Mouse (Mus musculus) neural tube, embryonic 14.5 days (tissue): ENCODE measurements at regions not wholly inside any gene's neighbourhood (a gene's known extent, or its start where the extent isn't known, plus 50 kb on each side); places are given as distances from the start of the nearest gene placed in this dataset.
A peak's percentile ranks its signal among the peaks of the same experiment; 100 is the strongest.

Experiments used
- ATAC-seq: fragments of 200-750 bp; cut with Nextera tagmentation; 2 replicates; pipeline ENCODE4 v1.8.0; 2017; ENCODE audit warnings: low read depth, mild to moderate bottlenecking, moderate TSS enrichment, moderate library complexity
- H3K27ac ChIP-seq: fragments of 300-500 bp; sonication (generic); 2 replicates; pipeline ENCODE4 v1.5.1; 2014; ENCODE audit warnings: low read depth, mild to moderate bottlenecking, control low read depth, low read length, moderate library complexity, mixed read lengths
- H3K27me3 ChIP-seq: fragments of 300-500 bp; sonication (generic); 2 replicates; pipeline ENCODE4 v1.6.1; 2014; ENCODE audit warnings: low read length; ENCODE audit not compliant: control insufficient read depth, insufficient read depth
- H3K36me3 ChIP-seq: fragments of 300-500 bp; sonication (generic); 2 replicates; pipeline ENCODE4 v1.6.1; 2014; ENCODE audit warnings: low read length, mixed read lengths; ENCODE audit not compliant: control insufficient read depth, insufficient read depth
- H3K4me1 ChIP-seq: fragments of 300-500 bp; sonication (generic); 2 replicates; pipeline ENCODE4 v1.6.1; 2014; ENCODE audit warnings: low read length; ENCODE audit not compliant: control insufficient read depth, insufficient read depth
- H3K4me2 ChIP-seq: fragments of 300-500 bp; sonication (generic); 2 replicates; pipeline ENCODE4 v1.6.1; 2014; ENCODE audit warnings: mild to moderate bottlenecking, low read depth, low read length, control low read depth
- H3K4me3 ChIP-seq: fragments of 300-500 bp; sonication (generic); 2 replicates; pipeline ENCODE4 v1.5.1; 2014; ENCODE audit warnings: low read depth, low read length, control low read depth, mixed read lengths
- H3K9ac ChIP-seq: fragments of 300-500 bp; sonication (generic); replicated peaks from 2 replicates; pipeline ENCODE4 v1.6.1; 2014; ENCODE audit warnings: low read depth, mild to moderate bottlenecking, control low read depth, low read length, mixed read lengths
- H3K9me3 ChIP-seq: fragments of 300-500 bp; sonication (generic); 2 replicates; pipeline ENCODE4 v1.6.1; 2016; ENCODE audit warnings: low read length; ENCODE audit not compliant: control insufficient read depth
- WGBS: fragments of 180-500 bp; shearing (Covaris S2); extraction: QIAGEN DNeasy Blood & Tissue Kit; methylation state at CpG from one replicate; pipeline ENCODE4 v1.1.7; 2014; 5-methylcytosine and 5-hydroxymethylcytosine counted together

DNA sequence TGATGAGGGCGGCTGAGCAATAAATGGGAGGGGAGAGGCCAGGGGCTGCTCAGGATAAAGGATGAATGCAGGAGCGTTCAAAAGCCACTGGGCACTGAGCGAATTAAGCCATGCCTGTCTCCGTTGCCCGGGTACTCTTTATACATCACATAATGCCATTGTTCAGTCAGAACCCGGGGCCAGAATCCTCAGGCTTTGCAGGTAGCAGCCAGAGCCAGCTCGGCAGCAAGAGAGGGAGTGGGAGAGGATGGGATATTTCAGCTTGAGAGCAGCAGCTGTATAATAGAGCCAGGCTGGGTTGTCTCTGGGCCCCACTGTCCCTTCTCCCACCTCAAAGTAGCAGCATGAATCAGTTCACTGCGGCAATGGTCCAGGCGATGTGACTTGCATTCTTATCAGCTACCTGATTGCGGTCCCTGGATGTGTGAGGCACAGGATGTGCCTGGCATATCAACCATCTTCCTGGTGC lies 130.5 kb downstream of the Rps24 start:
- WGBS: 13% methylated on average over 10 of the region's 10 CpGs
- peak overlapping the region; percentile 81 for H3K27ac ChIP-seq
- H3K4me1 ChIP-seq: peaks cover 35% of the 10 kb centered on the region
- no peak overlapping the region for H3K4me3 ChIP-seq
- no peaks in the 10 kb centered on the region for H3K27me3 ChIP-seq
- peak overlapping the region; percentile 30; the same call in 1 of the 2 replicates for H3K9ac ChIP-seq
- peak; percentile 88 for ATAC-seq
- H3K9me3 ChIP-seq: no peaks in the 10 kb centered on the region
- H3K36me3 ChIP-seq: no peaks in the 10 kb centered on the region
- peak overlapping the region; percentile 8; the same call in 1 of the 2 replicates for H3K4me2 ChIP-seq

DNA sequence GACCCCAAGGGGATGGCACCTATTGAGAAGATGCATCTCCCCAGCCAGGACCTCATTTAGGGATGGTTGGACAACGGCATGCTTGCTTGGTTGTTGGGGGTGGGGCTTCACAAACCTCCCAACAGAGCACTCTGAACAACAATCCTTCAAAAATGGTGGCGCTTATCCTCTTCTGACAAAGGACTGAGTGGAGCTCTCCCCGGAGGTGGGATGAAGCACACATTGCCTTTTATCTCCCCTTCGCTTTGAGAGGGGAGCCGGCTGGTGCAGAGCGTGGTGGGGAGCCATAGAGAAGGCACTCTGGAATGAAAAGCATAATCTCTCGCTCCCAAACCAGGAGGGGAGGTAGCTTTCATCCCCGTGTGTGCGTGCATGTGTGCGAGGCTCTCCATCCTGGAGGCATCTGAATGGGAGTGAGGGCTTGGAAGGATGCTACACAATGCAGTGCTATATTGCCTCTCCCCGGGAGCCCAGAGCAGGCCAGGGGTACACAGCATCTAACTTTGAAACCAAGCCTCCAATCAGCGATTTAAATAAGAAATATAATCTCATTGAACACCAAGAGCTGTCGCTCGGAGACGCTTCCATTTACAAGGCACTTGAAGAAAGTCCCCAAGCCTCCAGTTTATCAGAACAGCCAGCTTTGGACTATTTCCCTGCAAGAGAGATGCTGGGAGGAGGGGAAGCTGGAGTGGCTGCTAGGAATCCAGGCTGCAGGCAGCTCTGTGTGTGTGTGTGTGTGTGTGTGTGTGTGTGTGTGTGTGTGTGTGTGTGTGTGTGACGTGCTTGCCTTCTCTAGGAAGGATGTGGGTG lies 131.5 kb downstream of the Rps24 start:
- H3K9ac ChIP-seq: no peak overlapping the region
- peaks cover 35% of the 10 kb centered on the region for H3K4me1 ChIP-seq
- no peak overlapping the region for H3K4me3 ChIP-seq
- no peaks in the 10 kb centered on the region for H3K27me3 ChIP-seq
- H3K36me3 ChIP-seq: no peaks in the 10 kb centered on the region
- no peaks in the 10 kb centered on the region for H3K9me3 ChIP-seq
- no peak overlapping the region for H3K4me2 ChIP-seq
- ATAC-seq: peak; percentile 48
- WGBS: 19% methylated on average over 16 of the region's 16 CpGs
- H3K27ac ChIP-seq: peak overlapping the region; percentile 81

DNA sequence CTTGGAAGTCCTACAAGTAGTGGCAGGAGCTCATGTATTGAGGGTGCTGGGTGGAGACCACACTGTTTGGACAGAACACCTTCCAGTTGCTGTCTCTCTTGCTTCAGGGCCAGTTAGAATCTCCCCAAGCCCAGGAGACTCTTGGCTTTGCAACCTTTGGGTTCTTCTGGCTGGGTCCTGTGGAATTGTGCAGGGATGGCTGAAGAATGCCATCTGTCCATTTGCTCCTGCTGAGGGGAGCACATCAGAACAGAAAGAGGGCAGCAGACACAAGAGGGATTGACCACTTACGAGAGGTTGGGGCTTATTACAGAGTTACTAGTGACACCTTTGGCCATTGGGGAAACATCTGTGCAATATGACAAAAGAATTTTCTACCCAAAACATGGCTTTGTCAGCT lies 145.1 kb downstream of the Rps24 start:
- Histone ChIP-seq H3K9me3 (no peaks in the 10 kb centered on the region), H3K27ac (no peak overlapping the region), H3K27me3 (no peaks in the 10 kb centered on the region), H3K4me2 (no peak overlapping the region), H3K36me3 (no peaks in the 10 kb centered on the region), H3K4me1 (no peaks in the 10 kb centered on the region), H3K4me3 (no peak overlapping the region), H3K9ac (no peak overlapping the region)
- ATAC-seq: no peak
- 88% methylated on average over 1 of the region's 1 CpGs for WGBS

DNA sequence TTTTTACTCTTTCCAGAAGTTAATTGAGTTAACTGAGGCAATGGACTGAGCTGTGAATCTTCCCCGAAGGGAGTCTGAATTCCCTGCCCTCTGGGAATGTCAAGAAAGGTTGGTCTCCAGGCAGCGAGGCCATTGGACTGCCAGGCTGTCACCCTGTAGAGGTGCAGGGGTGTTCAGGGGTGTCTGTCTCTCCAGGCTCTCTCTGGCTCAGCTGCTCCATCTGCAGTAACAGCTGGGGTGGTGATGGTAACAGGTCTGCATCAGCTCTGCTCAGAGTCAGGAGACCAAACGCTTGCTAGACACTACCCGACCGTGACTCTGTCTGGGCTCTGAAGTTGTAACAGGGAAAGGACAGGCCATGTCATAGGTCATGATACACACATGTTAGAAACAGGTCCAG lies 154.9 kb downstream of the Rps24 start:
- Histone ChIP-seq H3K9ac (no peak overlapping the region), H3K4me3 (no peak overlapping the region), H3K4me2 (no peak overlapping the region), H3K9me3 (no peaks in the 10 kb centered on the region), H3K27me3 (no peaks in the 10 kb centered on the region), H3K36me3 (no peaks in the 10 kb centered on the region), H3K4me1 (no peaks in the 10 kb centered on the region), H3K27ac (no peak overlapping the region)
- 42% methylated on average over 5 of the region's 5 CpGs for WGBS
- ATAC-seq: 0 out of 2 replicates have a peak, but pooled peaks have one; percentile 17

DNA sequence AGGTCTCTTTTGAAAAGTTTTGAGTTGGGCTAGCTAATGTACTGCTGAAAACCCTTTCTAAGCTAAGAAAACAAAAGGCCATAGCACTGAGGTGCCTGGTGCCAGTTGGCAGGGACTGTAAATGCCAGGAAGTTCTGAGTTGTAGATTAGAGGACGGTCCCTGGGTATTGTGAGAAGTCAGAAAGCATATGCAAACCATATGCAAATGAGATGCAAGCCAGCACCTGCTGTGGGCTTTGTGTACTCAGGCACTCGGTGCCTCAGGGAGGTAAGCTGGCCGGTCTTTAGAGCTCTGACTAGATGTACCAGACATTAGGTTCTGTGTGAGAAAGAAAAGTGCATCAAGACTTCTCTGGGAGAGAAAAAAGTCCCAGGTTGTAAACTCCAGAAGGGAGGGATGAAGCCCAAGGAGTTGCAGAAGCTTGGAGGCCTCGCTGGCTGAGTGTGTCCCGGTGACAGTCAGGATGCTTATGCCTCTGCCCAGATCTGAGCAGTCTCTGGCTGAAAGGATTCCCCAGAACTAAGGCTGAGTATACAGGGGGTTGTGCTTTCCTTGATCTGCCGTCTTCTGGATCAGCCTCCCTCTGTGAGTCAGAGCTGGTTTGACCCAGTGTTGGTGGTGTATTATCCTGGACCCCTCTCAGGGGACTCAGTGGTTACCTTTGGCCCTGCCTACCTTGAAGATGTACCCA lies 157.3 kb downstream of the Rps24 start:
- Histone ChIP-seq H3K4me3 (no peak overlapping the region), H3K27me3 (no peaks in the 10 kb centered on the region), H3K4me1 (no peaks in the 10 kb centered on the region), H3K9ac (no peak overlapping the region), H3K27ac (peak overlapping the region; percentile 49; the same call in 1 of the 2 replicates), H3K4me2 (no peak overlapping the region), H3K36me3 (no peaks in the 10 kb centered on the region), H3K9me3 (no peaks in the 10 kb centered on the region)
- WGBS: 15% methylated on average over 6 of the region's 6 CpGs
- peak; percentile 73; the same call in 1 of the 2 replicates for ATAC-seq

DNA sequence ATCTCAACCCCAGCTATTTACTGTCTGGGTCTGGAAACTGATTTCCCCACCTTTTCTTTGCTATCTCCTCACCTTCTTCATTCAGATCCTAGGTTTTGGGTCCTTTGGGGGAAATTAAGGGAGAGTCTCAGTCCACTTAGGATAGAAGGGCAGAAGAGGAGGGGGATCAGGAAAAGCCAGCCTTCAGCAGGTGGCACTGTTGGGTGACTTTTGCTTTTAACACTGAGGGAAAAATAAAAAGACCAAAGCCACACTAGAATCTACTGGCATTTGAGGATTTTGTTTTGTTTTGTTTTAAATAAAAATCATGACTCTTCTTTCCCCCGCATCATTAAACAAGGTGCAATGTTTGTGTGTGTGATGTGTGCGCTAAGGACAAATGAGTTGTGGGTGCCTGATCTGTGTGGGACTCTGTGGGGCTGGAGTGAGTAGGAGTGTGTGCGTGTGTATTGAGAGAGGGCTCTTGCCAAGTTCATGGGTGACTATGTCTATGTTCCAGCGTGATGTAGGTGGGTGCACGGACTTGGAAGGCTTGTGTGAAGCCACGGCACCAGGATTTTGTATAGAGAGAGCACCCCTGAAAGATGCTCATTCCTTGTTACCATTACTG lies 159.4 kb downstream of the Rps24 start:
- H3K27ac ChIP-seq: 0 out of 2 replicates have a peak overlapping the region, but pooled peaks have one; percentile 29
- no peak overlapping the region for H3K9ac ChIP-seq
- ATAC-seq: no peak

DNA sequence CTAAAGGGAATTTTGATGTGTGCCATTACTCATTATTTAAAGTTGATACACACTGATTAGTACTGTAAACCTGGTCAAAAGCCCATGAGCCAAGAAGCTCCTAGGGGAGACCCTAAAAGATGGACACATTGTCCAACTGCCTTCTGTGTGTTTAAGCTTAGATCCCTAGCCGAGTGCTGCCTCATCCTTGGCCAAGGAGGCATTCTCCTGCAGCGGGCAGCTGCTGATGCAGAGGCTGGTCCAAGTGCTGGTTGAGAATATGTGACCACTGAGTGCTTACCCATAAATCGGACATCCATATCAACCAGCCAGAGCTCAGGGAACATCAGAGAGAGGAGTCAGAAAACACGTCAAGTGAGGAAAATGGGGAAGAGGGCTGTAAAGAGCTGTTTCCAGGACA lies 160.8 kb downstream of the Rps24 start:
- Histone ChIP-seq H3K4me3 (no peak overlapping the region), H3K9me3 (no peaks in the 10 kb centered on the region), H3K27me3 (no peaks in the 10 kb centered on the region), H3K27ac (no peak overlapping the region), H3K4me2 (no peak overlapping the region), H3K36me3 (no peaks in the 10 kb centered on the region), H3K9ac (no peak overlapping the region), H3K4me1 (peaks cover 10% of the 10 kb centered on the region)
- WGBS: 82% methylated on average over 4 of the region's 4 CpGs
- no peak for ATAC-seq

More for the DNA sequence above, 159.4 kb downstream of the Rps24 start:
- H3K36me3 ChIP-seq: no peaks in the 10 kb centered on the region
- H3K4me2 ChIP-seq: no peak overlapping the region
- 88% methylated on average over 6 of the region's 6 CpGs for WGBS
- no peaks in the 10 kb centered on the region for H3K9me3 ChIP-seq
- H3K4me1 ChIP-seq: peaks cover 10% of the 10 kb centered on the region
- H3K4me3 ChIP-seq: no peak overlapping the region
- H3K27me3 ChIP-seq: no peaks in the 10 kb centered on the region

DNA sequence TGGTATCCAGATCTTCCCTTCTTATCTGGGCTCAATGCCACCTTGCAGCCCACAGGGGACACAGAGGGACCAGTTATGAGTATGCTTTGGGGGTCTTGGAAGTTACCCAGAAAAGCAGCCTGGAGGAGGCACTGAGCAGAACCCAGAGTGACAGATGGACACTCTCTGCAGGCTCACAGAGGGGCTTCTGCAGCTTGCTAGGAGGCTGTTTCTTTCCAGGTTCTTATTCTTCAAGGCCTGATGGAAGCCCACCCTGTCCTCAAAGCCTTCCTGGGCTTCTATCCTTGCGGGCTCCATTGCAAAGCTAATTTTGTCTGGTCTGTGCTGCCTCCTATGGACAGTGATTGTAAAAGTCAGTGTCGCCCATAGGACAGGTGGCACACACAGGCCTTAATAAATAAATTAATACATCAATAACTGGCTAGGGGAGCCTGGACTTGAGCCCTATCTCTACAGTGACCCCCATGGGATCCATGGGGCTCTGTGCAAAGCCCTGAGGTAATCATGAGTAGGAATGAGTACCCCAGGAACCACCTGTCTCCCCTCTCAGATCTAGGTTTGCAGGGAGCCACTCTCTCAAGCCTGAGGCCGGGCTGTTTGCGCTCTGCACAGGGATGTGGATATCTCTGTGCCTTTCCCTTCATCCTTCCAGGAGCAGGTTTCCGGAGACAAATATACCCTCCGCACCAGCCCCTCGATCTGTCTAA lies 163.4 kb downstream of the Rps24 start:
- Histone ChIP-seq H3K36me3 (no peaks in the 10 kb centered on the region), H3K4me1 (peaks cover 10% of the 10 kb centered on the region), H3K27me3 (no peaks in the 10 kb centered on the region), H3K4me3 (no peak overlapping the region), H3K9me3 (no peaks in the 10 kb centered on the region), H3K27ac (peak overlapping the region; percentile 85), H3K9ac (no peak overlapping the region), H3K4me2 (no peak overlapping the region)
- WGBS: 44% methylated on average over 7 of the region's 7 CpGs
- ATAC-seq: peak; percentile 47; the same call in 1 of the 2 replicates
